Mouse (Mus musculus) lung, postnatal 0 days (tissue): Measurements from ENCODE around the gene Mepe.

Source experiments
- CTCF ChIP-seq: IDR thresholded peaks from 2 replicates; pipeline ENCODE4 v1.5.1; 2016; ENCODE audit warnings: antibody characterized with exemption, mild to moderate bottlenecking
- EP300 ChIP-seq: IDR thresholded peaks from 2 replicates; pipeline ENCODE4 v1.6.1; 2016; ENCODE audit warnings: antibody characterized with exemption, mild to moderate bottlenecking, control low read depth

DNA sequence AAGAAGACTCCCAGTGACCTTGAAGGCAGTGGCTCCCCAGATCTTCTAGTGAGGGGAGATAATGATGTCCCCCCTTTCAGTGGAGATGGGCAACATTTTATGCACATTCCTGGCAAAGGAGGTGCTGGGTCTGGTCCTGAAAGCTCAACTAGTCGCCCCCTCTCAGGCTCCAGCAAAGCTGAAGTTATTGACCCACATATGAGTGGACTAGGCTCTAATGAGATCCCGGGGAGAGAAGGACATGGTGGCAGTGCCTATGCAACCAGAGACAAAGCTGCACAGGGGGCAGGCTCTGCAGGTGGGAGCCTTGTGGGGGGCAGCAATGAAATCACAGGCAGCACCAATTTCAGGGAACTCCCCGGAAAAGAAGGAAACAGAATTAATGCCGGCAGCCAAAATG lies 12.4 kb downstream of the Mepe start:
- no peak for TF ChIP-seq EP300
- TF ChIP-seq CTCF: no peak
